Mouse (Mus musculus) forebrain, embryonic 16.5 days (tissue): Measurements from ENCODE around the gene Rnase1. TPM values are rescaled to one million over a fixed set of nuclear protein-coding genes. Genes with fewer than 3 reads are reported as not detected.

Source experiments
- ATAC-seq: fragments of 200-750 bp; cut with Nextera tagmentation; 2 replicates; pipeline ENCODE4 v1.8.0; 2017; ENCODE audit warnings: mild to moderate bottlenecking, moderate library complexity
- H3K27ac ChIP-seq: fragments of 300-500 bp; sonication (generic); 2 replicates; pipeline ENCODE4 v1.5.1; 2014; ENCODE audit warnings: low read length, control low read depth
- H3K27me3 ChIP-seq: fragments of 300-500 bp; sonication (generic); replicated peaks from 2 replicates; pipeline ENCODE4 v1.6.1; 2014; ENCODE audit warnings: low read length; ENCODE audit not compliant: control insufficient read depth, insufficient read depth
- H3K36me3 ChIP-seq: fragments of 300-500 bp; sonication (generic); 2 replicates; pipeline ENCODE4 v1.6.1; 2014; ENCODE audit not compliant: control insufficient read depth, insufficient read depth
- H3K4me1 ChIP-seq: fragments of 300-500 bp; sonication (generic); replicated peaks from 2 replicates; pipeline ENCODE4 v1.6.1; 2014; ENCODE audit warnings: low read length; ENCODE audit not compliant: control insufficient read depth, insufficient read depth
- H3K4me2 ChIP-seq: fragments of 300-500 bp; sonication (generic); 2 replicates; pipeline ENCODE4 v1.6.1; 2014; ENCODE audit warnings: mild to moderate bottlenecking, low read length, control low read depth
- H3K4me3 ChIP-seq: fragments of 300-500 bp; sonication (generic); replicated peaks from 2 replicates; pipeline ENCODE4 v1.5.1; 2014; ENCODE audit warnings: mild to moderate bottlenecking, low read length, control low read depth
- H3K9ac ChIP-seq: fragments of 300-500 bp; sonication (generic); replicated peaks from 2 replicates; pipeline ENCODE4 v1.6.1; 2014; ENCODE audit warnings: low read depth, low read length, control low read depth
- H3K9me3 ChIP-seq: fragments of 300-500 bp; sonication (generic); 2 replicates; pipeline ENCODE4 v1.6.1; 2016; ENCODE audit warnings: low read length; ENCODE audit not compliant: control insufficient read depth
- whole genome bisulfite sequencing: fragments of 180-500 bp; shearing (Covaris S2); extraction: QIAGEN DNeasy Blood & Tissue Kit; methylation state at CpG from one replicate; pipeline ENCODE4 v1.1.7; 2014; 5-methylcytosine and 5-hydroxymethylcytosine counted together
- polyA plus RNA-seq: library from polyadenylated mRNA; unstranded; fragments of >200 nt; fragmentation: Nextera tagmentation; extraction: Ambion mirVana; gene quantifications from 2 replicates; pipeline ENCODE4 v1.2.1, GENCODE M21; 2015

Rnase1 gene
- polyA plus RNA-seq, 1 experiment from 2014 or later, result not detected

DNA sequence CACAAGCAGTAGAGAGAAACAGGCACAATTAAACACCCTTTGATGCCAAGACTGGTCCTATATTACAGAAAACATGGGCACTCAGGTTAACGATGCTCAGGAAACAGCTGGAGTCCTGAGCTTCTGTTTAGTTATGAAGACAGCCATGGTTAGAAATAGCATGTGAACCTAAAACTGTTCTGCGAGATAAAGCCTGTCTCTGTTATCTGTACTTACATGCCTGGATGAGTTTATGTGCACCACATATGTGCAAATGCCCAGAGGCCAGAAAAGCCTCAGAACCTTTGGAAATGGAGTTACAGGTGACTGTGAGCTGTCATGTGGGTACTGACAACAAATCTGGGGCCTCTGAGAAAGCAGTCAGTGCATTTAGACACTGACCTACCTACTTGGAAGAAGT lies 2.6 kb downstream of the Rnase1 start:
- Histone ChIP-seq H3K27me3 (no peaks in the 10 kb centered on the region), H3K9ac (no peak overlapping the region), H3K4me3 (no peak overlapping the region), H3K36me3 (no peaks in the 10 kb centered on the region), H3K27ac (no peak overlapping the region), H3K4me2 (no peak overlapping the region), H3K4me1 (0 out of 2 replicates have a peak, but pooled peaks cover 3% of the 10 kb centered on the region), H3K9me3 (no peaks in the 10 kb centered on the region)
- 67% methylated on average over 2 of the region's 2 CpGs for WGBS
- no peak for ATAC-seq

DNA sequence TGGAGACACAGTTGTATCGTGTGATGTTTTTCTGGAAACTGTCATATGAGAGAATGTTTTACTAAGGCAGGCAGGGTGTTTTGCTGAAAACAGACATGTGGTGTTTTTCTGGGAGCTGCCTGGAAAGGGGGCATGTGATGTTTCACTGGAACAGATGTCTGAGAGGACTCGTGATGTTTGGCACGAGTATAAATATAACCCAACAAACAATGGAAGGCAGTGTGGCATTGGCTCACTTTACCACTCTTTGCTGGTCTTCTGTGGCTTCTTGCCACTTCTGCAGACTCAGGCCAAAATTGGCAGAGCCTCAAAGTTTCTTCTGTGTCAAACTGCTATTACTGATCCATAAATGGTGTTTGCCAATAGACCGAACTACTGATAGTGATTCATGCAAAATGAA lies 3.3 kb downstream of the Rnase1 start:
- Histone ChIP-seq H3K4me3 (no peak overlapping the region), H3K9ac (no peak overlapping the region), H3K36me3 (no peaks in the 10 kb centered on the region), H3K27me3 (no peaks in the 10 kb centered on the region), H3K4me2 (no peak overlapping the region), H3K4me1 (0 out of 2 replicates have a peak, but pooled peaks cover 3% of the 10 kb centered on the region), H3K27ac (no peak overlapping the region), H3K9me3 (no peaks in the 10 kb centered on the region)
- no peak for ATAC-seq
- 67% methylated on average over 4 of the region's 4 CpGs for WGBS

DNA sequence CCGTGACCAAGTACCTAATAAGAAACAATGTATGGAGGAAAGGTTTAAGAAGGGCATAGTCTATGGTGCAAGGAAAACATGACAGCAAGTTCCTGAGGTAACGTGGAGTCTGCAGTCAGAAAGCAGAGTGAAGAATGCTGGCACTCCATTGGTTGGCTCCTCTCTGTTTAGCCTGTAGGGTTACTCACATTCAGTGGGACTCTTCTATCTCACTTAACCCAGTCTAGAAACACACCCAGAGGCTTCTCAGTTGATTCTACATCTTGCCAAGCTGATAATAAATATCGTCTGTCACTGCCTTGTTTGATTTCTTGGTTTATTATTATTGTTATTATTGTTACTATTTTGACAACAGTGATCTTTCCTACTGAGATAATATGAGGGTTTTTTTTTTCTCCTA lies 4.0 kb downstream of the Rnase1 start:
- Histone ChIP-seq H3K4me3 (no peak overlapping the region), H3K9ac (no peak overlapping the region), H3K9me3 (no peaks in the 10 kb centered on the region), H3K36me3 (no peaks in the 10 kb centered on the region), H3K27me3 (no peaks in the 10 kb centered on the region), H3K4me2 (no peak overlapping the region), H3K4me1 (0 out of 2 replicates have a peak, but pooled peaks cover 3% of the 10 kb centered on the region), H3K27ac (no peak overlapping the region)
- no peak for ATAC-seq
- WGBS, result 82% methylated on average over 3 of the region's 3 CpGs

- no peaks in the 10 kb centered on the region for H3K36me3 ChIP-seq
- no peak overlapping the region for H3K27ac ChIP-seq
- H3K9me3 ChIP-seq, result no peaks in the 10 kb centered on the region
- H3K4me3 ChIP-seq, result no peak overlapping the region
- no peak for ATAC-seq
- no peaks in the 10 kb centered on the region for H3K27me3 ChIP-seq
- WGBS, result 91% methylated on average over 4 of the region's 4 CpGs
- H3K9ac ChIP-seq, result no peak overlapping the region
- H3K4me1 ChIP-seq, result 0 out of 2 replicates have a peak, but pooled peaks cover 3% of the 10 kb centered on the region
- no peak overlapping the region for H3K4me2 ChIP-seq
Observed at GRCm38 (mm10) chr14:51142119-51142518, 4.5 kb downstream of the Rnase1 start.

DNA sequence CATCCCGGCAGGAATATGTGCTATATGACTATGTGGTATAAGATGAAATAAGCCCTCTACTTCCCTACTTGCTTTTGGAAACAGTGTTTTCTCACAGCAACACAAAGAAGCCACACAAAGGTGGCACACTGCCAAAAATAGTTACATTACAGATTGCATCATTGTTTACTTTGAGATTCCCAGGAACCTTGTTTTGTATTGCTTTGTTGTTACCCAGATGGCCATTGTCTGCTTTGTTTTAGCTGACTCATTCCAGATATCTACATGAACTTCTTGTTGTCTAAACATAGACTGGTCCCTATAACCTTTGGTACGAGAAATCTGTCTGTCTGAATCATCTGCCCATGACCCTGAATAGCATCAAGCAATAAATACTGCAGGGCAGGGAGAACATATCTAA lies 6.2 kb downstream of the Rnase1 start:
- Histone ChIP-seq H3K27me3 (no peaks in the 10 kb centered on the region), H3K4me3 (no peak overlapping the region), H3K36me3 (no peaks in the 10 kb centered on the region), H3K27ac (no peak overlapping the region), H3K4me2 (no peak overlapping the region), H3K4me1 (no peaks in the 10 kb centered on the region), H3K9me3 (no peaks in the 10 kb centered on the region), H3K9ac (no peak overlapping the region)
- no peak for ATAC-seq
- WGBS, result 72% methylated on average over 2 of the region's 2 CpGs

DNA sequence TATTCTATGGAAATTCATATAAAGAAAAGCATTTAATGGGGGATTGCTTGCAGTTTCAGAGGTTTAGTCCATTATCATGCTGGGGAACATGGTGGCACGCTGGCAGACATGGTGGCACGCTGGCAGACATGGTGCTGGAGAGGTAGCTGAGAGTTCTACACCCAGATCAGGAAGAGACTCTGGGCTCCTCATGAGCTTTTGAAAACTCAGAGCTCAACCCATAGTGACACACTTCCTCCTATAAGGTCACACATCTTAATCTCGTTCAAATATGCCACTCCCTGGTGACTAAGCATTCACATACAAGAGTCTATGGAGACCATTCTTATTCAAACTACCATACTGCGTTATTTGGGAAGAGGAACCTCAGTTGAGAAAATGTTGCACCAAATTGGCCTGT lies 14.2 kb downstream of the Rnase1 start:
- no peaks in the 10 kb centered on the region for H3K9me3 ChIP-seq
- H3K9ac ChIP-seq, result no peak overlapping the region
- 94% methylated on average over 4 of the region's 4 CpGs for WGBS
- no peaks in the 10 kb centered on the region for H3K36me3 ChIP-seq
- no peaks in the 10 kb centered on the region for H3K27me3 ChIP-seq
- H3K4me3 ChIP-seq, result no peak overlapping the region
- no peak overlapping the region for H3K27ac ChIP-seq
- ATAC-seq, result no peak
- H3K4me1 ChIP-seq, result no peaks in the 10 kb centered on the region
- no peak overlapping the region for H3K4me2 ChIP-seq

- H3K4me2 ChIP-seq, result no peak overlapping the region
- 71% methylated on average over 7 of the region's 7 CpGs for WGBS
- ATAC-seq, result no peak
- no peaks in the 10 kb centered on the region for H3K4me1 ChIP-seq
- no peak overlapping the region for H3K9ac ChIP-seq
- no peak overlapping the region for H3K4me3 ChIP-seq
- no peaks in the 10 kb centered on the region for H3K36me3 ChIP-seq
- H3K27ac ChIP-seq, result no peak overlapping the region
- H3K9me3 ChIP-seq, result no peaks in the 10 kb centered on the region
- H3K27me3 ChIP-seq, result no peaks in the 10 kb centered on the region
Observed at GRCm38 (mm10) chr14:51131086-51131815, 15.3 kb downstream of the Rnase1 start.

DNA sequence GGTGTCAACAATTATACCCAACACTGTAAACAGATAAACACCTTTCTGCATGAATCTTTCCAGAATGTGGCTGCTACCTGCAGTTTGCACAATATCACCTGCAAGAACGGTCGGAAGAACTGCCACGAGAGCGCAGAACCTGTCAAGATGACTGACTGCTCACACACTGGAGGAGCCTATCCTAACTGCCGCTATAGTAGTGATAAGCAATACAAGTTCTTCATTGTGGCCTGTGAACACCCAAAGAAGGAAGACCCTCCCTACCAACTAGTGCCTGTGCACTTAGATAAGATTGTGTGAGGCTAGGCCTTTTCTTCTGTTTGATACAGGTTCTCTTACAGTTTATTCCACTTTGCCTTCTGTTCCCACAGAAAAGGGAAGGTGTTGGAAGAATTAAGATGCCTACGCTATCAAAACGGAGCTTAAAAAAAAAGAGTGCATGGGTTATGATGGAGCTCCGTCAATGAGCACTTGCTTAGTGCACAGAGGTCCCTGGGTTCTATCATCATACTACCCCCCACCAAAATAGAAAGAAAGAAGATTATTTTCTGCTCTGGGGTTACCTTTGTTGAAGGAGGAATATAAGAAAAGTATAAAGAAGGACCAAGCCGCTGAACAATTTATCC lies 16.2 kb downstream of the Rnase1 start:
- Histone ChIP-seq H3K9me3 (0 out of 2 replicates have a peak, but pooled peaks cover 2% of the 10 kb centered on the region), H3K27ac (no peak overlapping the region), H3K4me1 (no peaks in the 10 kb centered on the region), H3K36me3 (no peaks in the 10 kb centered on the region), H3K4me2 (no peak overlapping the region), H3K9ac (no peak overlapping the region), H3K4me3 (no peak overlapping the region), H3K27me3 (no peaks in the 10 kb centered on the region)
- 93% methylated on average over 9 of the region's 9 CpGs for WGBS
- ATAC-seq, result no peak

GRCm38 (mm10) chr14:51129624-51129975 lies 17.0 kb downstream of the Rnase1 start:
- Histone ChIP-seq H3K4me3 (no peak overlapping the region), H3K9me3 (0 out of 2 replicates have a peak, but pooled peaks cover 2% of the 10 kb centered on the region), H3K27me3 (no peaks in the 10 kb centered on the region), H3K9ac (no peak overlapping the region), H3K4me2 (no peak overlapping the region), H3K4me1 (no peaks in the 10 kb centered on the region), H3K27ac (no peak overlapping the region), H3K36me3 (no peaks in the 10 kb centered on the region)
- 84% methylated on average over 4 of the region's 4 CpGs for WGBS
- ATAC-seq, result no peak
